Mouse (Mus musculus) spleen, adult 18-20 months (tissue): ENCODE results near the gene Gm21292.
"Not testable (repeated sequence)": the region's sequence is repeated elsewhere in the genome, so short reads cannot be mapped to it uniquely, and the experiment has no call there.

Source experiments
- DNase-seq, 2 experiments: peaks; one replicate each; pipeline ENCODE4 v3.0.0; 2022; ENCODE audit warnings: mixed read lengths in 2 of 2

The Gm21292 gene

DNA sequence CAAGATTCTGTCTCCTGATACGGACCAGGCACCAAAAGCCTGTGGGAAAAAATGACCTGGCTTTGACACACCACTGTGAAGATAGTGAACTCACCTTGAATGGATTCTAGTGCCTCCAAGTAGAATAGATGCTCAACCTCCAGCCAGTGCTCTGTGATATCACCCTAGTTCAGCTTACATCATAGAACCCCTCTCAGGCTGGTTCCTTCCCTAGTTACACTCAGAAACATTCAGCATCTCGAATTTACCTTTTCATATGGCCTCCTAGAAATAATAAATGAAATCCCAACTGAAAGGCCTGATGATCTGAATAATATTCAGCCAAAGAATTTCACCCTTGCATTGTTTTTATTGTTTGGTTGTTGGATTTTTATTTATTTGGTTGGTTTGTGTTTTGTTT is at the start of gene Gm21292:
TSS of gene Gm21292 (minus strand) at position 101 of the 400 bp plus-strand sequence.
- DNase-seq = not testable (repeated sequence)
